Mouse (Mus musculus): ENCODE results near the gene A630089N07Rik.

A630089N07Rik gene

GRCm38 (mm10) chr16:97953300-97953699, 128.9 kb downstream of the A630089N07Rik start:
- Histone ChIP-seq H3K4me3 (replicated peaks; ENCODE audit: low read length) (no peak overlapping the region), H3K9me3 (ENCODE audit: low read length) (no peaks in the 10 kb centered on the region), H3K4me1 (replicated peaks; ENCODE audit: low read depth, low read length) (peaks cover 33% of the 10 kb centered on the region), H3K36me3 (ENCODE audit: insufficient read depth, low read length) (peaks cover 97% of the 10 kb centered on the region), H3K27me3 (ENCODE audit: insufficient read depth, low read length) (no peaks in the 10 kb centered on the region)
- TF ChIP-seq NANOG (IDR thresholded peaks at IDR 0.05; ENCODE audit: borderline replicate concordance, low read length): no peak
- no peak for TF ChIP-seq POU5F1 (IDR thresholded peaks at IDR 0.05; ENCODE audit: borderline replicate concordance, low read length)
- TF ChIP-seq CTCF (conservative IDR thresholded peaks at IDR 0.05; ENCODE audit: low read length): no peak

DNA sequence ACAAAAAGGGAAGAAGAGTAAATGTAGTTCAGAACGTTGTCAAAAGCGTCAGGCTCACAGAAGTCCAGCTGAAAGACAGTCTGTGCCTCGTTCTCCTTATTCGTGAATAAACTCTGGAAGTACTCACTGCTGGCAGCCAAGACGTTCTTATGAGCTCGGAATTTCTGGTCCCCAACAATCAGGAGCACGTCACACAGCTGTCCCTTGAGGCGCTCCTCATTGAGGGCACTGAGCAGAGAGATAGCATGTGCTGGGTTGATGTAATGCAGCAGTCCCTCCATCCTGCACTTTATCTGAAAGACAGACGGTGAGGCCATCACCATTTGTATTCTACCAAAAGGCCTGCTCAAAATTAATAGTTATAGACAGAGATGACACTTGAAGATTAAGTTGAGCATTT, 129.4 kb downstream of the A630089N07Rik start:
- no peak overlapping the region for H3K4me3 ChIP-seq (replicated peaks; ENCODE audit: low read length)
- no peak for TF ChIP-seq POU5F1 (IDR thresholded peaks at IDR 0.05; ENCODE audit: borderline replicate concordance, low read length)
- TF ChIP-seq NANOG (IDR thresholded peaks at IDR 0.05; ENCODE audit: borderline replicate concordance, low read length): no peak
- TF ChIP-seq CTCF (conservative IDR thresholded peaks at IDR 0.05; ENCODE audit: low read length): no peak
- peaks cover 95% of the 10 kb centered on the region for H3K36me3 ChIP-seq (ENCODE audit: insufficient read depth, low read length)
- H3K27me3 ChIP-seq (ENCODE audit: insufficient read depth, low read length): no peaks in the 10 kb centered on the region
- H3K9me3 ChIP-seq (ENCODE audit: low read length): no peaks in the 10 kb centered on the region
- peaks cover 33% of the 10 kb centered on the region for H3K4me1 ChIP-seq (replicated peaks; ENCODE audit: low read depth, low read length)

DNA sequence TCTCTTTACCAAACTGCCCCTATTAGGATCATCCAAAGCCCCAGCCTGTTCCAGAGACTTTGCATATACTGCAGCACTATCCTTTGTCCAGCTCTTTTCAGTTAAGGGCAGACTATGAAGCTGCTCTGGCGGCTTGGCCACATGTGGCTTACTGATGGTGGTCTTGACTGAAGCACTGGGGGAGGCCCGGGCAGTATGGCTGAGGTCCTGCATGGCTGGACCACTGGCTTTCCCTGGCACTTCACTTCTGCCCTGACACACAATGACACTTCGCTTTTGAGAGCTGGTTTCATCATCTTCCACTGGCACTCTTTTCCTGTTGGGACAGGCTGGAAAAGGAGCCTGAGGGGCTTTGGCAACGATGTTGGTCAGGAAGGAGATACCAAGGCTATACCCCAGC, 129.9 kb downstream of the A630089N07Rik start:
- no peak overlapping the region for H3K4me3 ChIP-seq (replicated peaks; ENCODE audit: low read length)
- peaks cover 91% of the 10 kb centered on the region for H3K36me3 ChIP-seq (ENCODE audit: insufficient read depth, low read length)
- H3K27me3 ChIP-seq (ENCODE audit: insufficient read depth, low read length): no peaks in the 10 kb centered on the region
- TF ChIP-seq NANOG (IDR thresholded peaks at IDR 0.05; ENCODE audit: borderline replicate concordance, low read length) (no peak), POU5F1 (IDR thresholded peaks at IDR 0.05; ENCODE audit: borderline replicate concordance, low read length) (no peak), CTCF (conservative IDR thresholded peaks at IDR 0.05; ENCODE audit: low read length) (no peak)
- H3K9me3 ChIP-seq (ENCODE audit: low read length): no peaks in the 10 kb centered on the region
- H3K4me1 ChIP-seq (replicated peaks; ENCODE audit: low read depth, low read length): peaks cover 33% of the 10 kb centered on the region

Data from E14TG2a.4 (cell line).